Mouse (Mus musculus) ES-Bruce4 (cell line): ENCODE measurements at regions not wholly inside any gene's neighbourhood (a gene's known extent, or its start where the extent isn't known, plus 50 kb on each side); places are given as distances from the start of the nearest gene placed in this dataset.

Experiments
- CTCF ChIP-seq: IDR thresholded peaks from one replicate; pipeline ENCODE4 v1.8.1; 2011; ENCODE audit warnings: low read depth, low read length
- POLR2A ChIP-seq: IDR thresholded peaks from one replicate; pipeline ENCODE4 v1.8.1; 2011; ENCODE audit warnings: low read length; ENCODE audit not compliant: insufficient read depth

GRCm38 (mm10) chr16:30880682-30881081 is 200.6 kb downstream of the Xxylt1 start:
- TF ChIP-seq CTCF (no peak), POLR2A (no peak)
